Mouse (Mus musculus): ENCODE measurements around the gene Chd4. TPM values are rescaled to one million over a fixed set of nuclear protein-coding genes. Genes with fewer than 3 reads are reported as not detected.

The Chd4 gene
- polyA plus RNA-seq, 1 experiment from 2014 or later: 84.9 TPM

- DNase-seq (ENCODE audit: low spot score): no peak
These were observed 5.3 kb upstream of the Chd4 start for GRCm38 (mm10) chr6:125090341-125091085.

GRCm38 (mm10) chr6:125092372-125092771, 3.4 kb upstream of the Chd4 start:
- peak; percentile 44 for DNase-seq (ENCODE audit: low spot score)

- DNase-seq (ENCODE audit: low spot score): no peak
These were observed 938 bp upstream of the Chd4 start for GRCm38 (mm10) chr6:125094843-125095242.

DNA sequence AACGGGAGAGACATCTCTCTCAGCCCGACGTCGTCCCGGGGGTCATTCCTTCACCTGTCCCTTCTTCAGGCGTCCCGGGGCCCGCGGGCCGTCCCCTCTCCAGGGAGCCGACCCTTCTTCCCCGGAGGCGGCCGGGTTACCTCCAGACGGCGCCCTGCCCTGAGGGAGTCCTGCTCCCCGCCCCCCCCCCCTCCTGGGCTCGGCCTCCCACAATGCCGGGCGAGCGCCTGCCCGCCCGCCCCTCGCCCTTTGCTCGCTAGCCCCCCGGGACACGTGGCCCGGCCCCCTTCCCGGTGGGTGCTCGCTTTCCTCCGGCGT, 457 bp downstream of the Chd4 start:
- DNase-seq (ENCODE audit: low spot score): no peak

- DNase-seq (ENCODE audit: low spot score): peak; percentile 72
These were observed 990 bp downstream of the Chd4 start for GRCm38 (mm10) chr6:125096597-125097345.

GRCm38 (mm10) chr6:125097346-125097689, 1.5 kb downstream of the Chd4 start:
- no peak for DNase-seq (ENCODE audit: low spot score)

GRCm38 (mm10) chr6:125097951-125098350, 2.2 kb downstream of the Chd4 start:
- no peak for DNase-seq (ENCODE audit: low spot score)

- DNase-seq (ENCODE audit: low spot score): no peak
These were observed 2.7 kb downstream of the Chd4 start for GRCm38 (mm10) chr6:125098513-125098912.

GRCm38 (mm10) chr6:125099421-125099971, 3.7 kb downstream of the Chd4 start:
- peak; percentile 83 for DNase-seq (ENCODE audit: low spot score)

DNA sequence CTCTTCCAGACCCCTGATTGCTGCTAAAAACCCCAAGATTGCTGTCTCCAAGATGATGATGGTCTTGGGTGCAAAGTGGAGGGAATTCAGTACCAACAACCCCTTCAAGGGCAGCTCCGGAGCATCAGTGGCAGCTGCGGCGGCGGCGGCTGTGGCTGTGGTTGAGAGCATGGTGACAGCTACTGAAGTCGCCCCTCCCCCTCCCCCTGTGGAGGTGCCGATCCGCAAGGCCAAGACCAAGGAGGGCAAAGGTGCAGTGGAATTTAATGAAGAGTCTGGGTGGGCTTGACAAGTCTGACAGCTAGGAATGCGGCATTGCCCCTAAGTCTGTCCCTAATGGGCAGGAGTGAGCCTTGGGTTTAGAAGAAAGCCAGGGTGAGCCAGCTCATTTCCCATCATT, 5.7 kb downstream of the Chd4 start:
- DNase-seq (ENCODE audit: low spot score): no peak

DNA sequence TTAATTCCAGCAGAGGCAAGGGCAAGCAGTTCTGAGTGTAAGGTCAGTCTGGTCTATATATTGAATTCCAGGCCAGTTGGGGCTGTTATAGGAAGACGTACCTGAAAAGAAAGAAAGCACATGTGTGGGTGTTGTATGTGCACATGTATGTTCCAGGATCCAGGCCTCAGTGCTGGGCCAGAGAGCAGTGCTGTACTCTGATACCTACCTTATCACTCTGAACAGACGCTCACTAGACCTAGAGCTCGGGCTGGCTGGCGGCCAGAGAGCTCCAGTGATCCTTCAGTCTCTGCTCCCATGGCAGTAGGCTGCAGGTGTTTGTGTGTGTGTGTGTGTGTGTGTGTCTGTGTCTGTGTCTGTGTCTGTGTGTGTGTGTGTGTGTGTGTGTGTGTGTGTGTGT, 8.4 kb downstream of the Chd4 start:
- DNase-seq (ENCODE audit: low spot score): no peak

DNA sequence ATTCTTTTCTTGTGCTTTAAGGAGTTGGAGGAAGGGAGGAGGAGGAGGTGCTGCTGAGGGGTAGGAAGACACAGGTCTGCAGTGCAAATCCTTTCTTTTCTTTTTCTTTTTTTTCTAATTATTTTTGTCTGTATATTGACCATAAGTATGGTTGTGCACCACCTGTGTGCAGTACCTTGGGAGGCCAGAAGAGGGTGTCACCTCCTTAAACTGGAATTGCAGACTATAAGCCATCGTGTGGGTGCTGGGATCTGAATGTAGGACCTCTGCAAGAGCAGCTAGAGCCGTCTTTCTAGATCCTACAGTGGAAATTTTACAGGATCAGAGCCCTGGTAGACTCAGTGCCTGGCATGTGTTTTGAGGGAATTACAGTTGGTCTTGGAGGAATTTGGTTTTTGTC, 11.9 kb downstream of the Chd4 start:
- DNase-seq (ENCODE audit: low spot score): no peak

GRCm38 (mm10) chr6:125109371-125109770, 13.6 kb downstream of the Chd4 start:
- no peak for DNase-seq (ENCODE audit: low spot score)

DNA sequence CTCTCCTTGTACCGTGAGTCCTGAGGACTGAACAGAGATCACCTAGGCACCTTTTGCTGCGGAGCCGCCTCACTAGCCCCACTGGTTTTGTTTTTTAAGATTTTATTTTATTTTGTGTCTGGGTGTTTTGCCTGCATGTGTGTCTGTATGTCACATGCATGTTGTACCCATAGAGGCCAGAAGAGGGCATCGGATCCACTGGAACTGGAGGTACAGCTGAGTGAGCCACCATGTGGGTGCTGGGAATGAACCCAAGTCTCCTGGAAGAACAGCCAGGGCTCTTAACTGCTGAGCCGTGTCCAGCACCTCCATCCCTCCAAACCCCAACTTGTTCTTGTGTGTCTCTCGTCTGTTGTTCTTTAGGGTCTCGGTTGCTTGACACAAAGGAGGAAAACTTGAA, 15.1 kb downstream of the Chd4 start:
- DNase-seq (ENCODE audit: low spot score): peak; percentile 41

DNA sequence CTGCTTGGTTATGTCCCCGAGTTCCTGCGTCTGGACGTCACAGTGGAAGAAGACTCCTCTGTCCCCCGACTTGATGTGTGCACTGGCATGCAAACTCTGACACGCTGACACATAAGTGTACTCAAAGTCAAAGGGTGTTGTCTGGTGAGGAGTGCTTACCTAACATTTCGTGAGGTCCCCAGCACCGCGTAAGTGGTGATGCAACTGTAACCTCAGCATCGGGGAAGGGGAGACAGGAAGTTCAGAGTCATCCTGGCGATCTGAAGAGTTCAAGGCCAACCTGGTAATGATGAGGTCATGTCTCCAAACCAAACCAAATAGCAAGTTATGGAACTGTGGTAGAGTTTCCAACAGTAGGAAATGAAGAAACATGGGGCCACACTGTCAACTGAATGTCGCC, 16.8 kb downstream of the Chd4 start:
- DNase-seq (ENCODE audit: low spot score): no peak

GRCm38 (mm10) chr6:125119387-125119786, 23.6 kb downstream of the Chd4 start:
- no peak for DNase-seq (ENCODE audit: low spot score)

DNA sequence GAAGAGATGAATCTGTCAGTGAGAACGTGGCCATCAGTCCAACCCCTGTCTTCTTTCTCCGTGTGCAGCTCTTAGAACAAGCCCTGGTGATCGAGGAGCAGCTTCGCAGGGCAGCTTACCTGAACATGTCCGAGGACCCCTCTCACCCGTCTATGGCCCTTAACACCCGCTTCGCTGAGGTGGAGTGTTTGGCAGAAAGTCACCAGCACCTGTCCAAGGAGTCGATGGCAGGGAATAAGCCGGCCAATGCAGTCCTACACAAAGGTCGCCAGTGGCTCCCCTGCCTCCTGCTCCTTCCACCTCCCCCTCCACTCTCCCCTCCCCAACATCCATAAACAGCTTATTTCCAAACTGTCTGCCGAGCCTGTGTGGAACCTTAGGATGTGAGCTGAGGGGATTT, 32.9 kb downstream of the Chd4 start:
- no peak for DNase-seq (ENCODE audit: low spot score)

GRCm38 (mm10) chr6:125129710-125130402, 34.1 kb downstream of the Chd4 start:
- peak; percentile 45 for DNase-seq (ENCODE audit: low spot score)

DNA sequence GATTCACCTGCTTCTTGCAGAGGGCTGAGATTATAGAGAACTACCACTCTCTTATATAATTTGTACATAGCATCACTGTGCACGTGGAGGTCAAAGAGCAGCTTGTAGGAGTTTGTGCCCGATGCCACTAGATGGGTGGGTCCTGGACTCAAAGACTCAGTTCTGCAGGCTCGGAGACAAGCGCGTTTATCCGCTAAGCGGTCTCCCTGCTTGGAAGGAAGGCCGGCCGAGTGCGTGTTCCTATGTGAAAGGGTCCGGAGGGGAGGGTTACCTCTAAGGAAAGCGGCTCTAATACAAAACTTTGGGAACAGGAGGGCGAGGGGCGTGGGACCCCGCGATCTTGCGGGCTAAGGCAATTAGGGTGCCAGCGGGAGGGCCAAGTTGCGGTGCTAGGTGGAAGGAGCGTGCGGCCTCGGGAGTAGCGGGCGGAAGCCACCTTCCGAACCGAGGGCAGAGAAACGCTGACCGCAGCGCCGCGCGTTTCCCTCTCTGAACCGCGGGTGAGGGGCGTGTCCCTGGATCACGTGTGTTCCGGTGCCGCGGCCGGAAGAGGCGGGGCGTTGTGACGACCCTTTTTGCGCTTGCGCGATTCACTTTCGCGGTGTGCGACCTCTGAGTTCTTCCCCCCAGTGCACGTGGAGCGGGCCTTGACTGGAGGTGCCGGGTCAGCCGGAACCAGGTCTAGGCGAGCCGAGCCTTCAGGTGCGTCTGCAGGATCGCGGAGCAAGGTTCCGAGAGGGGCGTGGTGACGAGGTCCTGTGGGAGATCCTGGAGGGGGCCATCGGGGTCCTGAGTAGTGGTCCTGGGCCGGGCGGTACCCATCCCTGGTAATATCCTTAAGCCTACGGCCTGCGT, 35.7 kb downstream of the Chd4 start, which contains the start of gene Nop2:
TSS of gene Nop2 (plus strand) at position 608 of the 855 bp plus-strand sequence.
- DNase-seq (ENCODE audit: low spot score): peak; percentile 96

DNA sequence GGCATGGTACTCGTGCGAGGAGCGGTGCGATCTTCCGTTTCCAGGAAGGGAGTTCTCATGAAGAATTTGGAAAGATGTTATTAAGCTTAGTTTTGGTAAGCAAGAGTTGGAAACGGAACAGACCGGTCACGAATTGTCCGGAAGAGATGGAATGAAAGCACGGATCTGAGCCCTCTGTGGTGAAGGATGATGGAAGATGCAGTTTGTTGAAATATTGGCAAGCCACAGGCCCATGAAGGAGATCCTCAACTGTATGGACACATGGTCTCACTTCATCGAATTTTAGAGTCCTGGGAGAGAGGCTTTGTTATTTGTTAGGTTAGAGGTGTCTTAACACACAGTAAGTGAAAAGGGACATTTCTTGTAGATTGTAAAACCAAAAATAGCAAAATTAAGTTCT, 36.7 kb downstream of the Chd4 start:
- DNase-seq (ENCODE audit: low spot score): no peak

- DNase-seq (ENCODE audit: low spot score): peak; percentile 58
These were observed 41.4 kb downstream of the Chd4 start for GRCm38 (mm10) chr6:125137002-125137671.

Data from thymus, postnatal 0 days (tissue).